Mouse (Mus musculus): Measurements from ENCODE around the gene Cotl1. TPM values are rescaled to one million over a fixed set of nuclear protein-coding genes. Genes with fewer than 3 reads are reported as not detected.

Gene Cotl1
- polyA plus RNA-seq, 2 experiments, result 147 to 212 TPM

- Histone ChIP-seq H3K4me2 (replicated peaks; ENCODE audit: low read depth, low read length, severe bottlenecking) (no peak overlapping the region), H3K4me3 (replicated peaks; ENCODE audit: low read length) (no peak overlapping the region), H3K9ac (ENCODE audit: low read depth, low read length, severe bottlenecking) (no peak overlapping the region), H3K27ac (replicated peaks; ENCODE audit: low read depth, low read length) (no peak overlapping the region), H3K36me3 (ENCODE audit: control insufficient read depth, insufficient read depth, low read length) (peaks cover 40% of the 10 kb centered on the region), H3K27me3 (ENCODE audit: control insufficient read depth, insufficient read depth, low read length) (no peaks in the 10 kb centered on the region), H3K9me3 (ENCODE audit: control insufficient read depth, low read length) (no peaks in the 10 kb centered on the region), H3K4me1 (ENCODE audit: control insufficient read depth, insufficient read depth, low read length) (no peaks in the 10 kb centered on the region)
- 80% methylated on average over 22 of the region's 22 CpGs for WGBS
- ATAC-seq (ENCODE audit: low FRiP score, low read depth) (no peak), DNase-seq (ENCODE audit: low spot score) (no peak)
- TF ChIP-seq POLR2A (IDR thresholded peaks at IDR 0.05; ENCODE audit: borderline replicate concordance, extremely low read depth, insufficient read depth, insufficient read length), result no peak
Observed at GRCm38 (mm10) chr8:119765761-119766444, 74.4 kb downstream of the Cotl1 start.

GRCm38 (mm10) chr8:119765311-119765710 lies 75.0 kb downstream of the Cotl1 start:
- H3K36me3 ChIP-seq (ENCODE audit: control insufficient read depth, insufficient read depth, low read length), result peaks cover 40% of the 10 kb centered on the region
- H3K4me2 ChIP-seq (replicated peaks; ENCODE audit: low read depth, low read length, severe bottlenecking), result no peak overlapping the region
- H3K4me3 ChIP-seq (replicated peaks; ENCODE audit: low read length), result no peak overlapping the region
- no peak for TF ChIP-seq POLR2A (IDR thresholded peaks at IDR 0.05; ENCODE audit: borderline replicate concordance, extremely low read depth, insufficient read depth, insufficient read length)
- H3K9me3 ChIP-seq (ENCODE audit: control insufficient read depth, low read length), result no peaks in the 10 kb centered on the region
- H3K4me1 ChIP-seq (ENCODE audit: control insufficient read depth, insufficient read depth, low read length), result no peaks in the 10 kb centered on the region
- H3K27me3 ChIP-seq (ENCODE audit: control insufficient read depth, insufficient read depth, low read length), result no peaks in the 10 kb centered on the region
- no peak overlapping the region for H3K27ac ChIP-seq (replicated peaks; ENCODE audit: low read depth, low read length)
- WGBS, result 82% methylated on average over 10 of the region's 10 CpGs
- H3K9ac ChIP-seq (ENCODE audit: low read depth, low read length, severe bottlenecking), result no peak overlapping the region
- no peak for ATAC-seq (ENCODE audit: low FRiP score, low read depth)
- no peak for DNase-seq (ENCODE audit: low spot score)

GRCm38 (mm10) chr8:119762226-119763220 lies 77.8 kb downstream of the Cotl1 start:
- no peak for DNase-seq (ENCODE audit: low spot score)
- no peaks in the 10 kb centered on the region for H3K9me3 ChIP-seq (ENCODE audit: control insufficient read depth, low read length)
- 88% methylated on average over 21 of the region's 21 CpGs for WGBS
- H3K9ac ChIP-seq (ENCODE audit: low read depth, low read length, severe bottlenecking), result no peak overlapping the region
- H3K36me3 ChIP-seq (ENCODE audit: control insufficient read depth, insufficient read depth, low read length), result peaks cover 22% of the 10 kb centered on the region
- no peak overlapping the region for H3K4me2 ChIP-seq (replicated peaks; ENCODE audit: low read depth, low read length, severe bottlenecking)
- no peak for TF ChIP-seq POLR2A (IDR thresholded peaks at IDR 0.05; ENCODE audit: borderline replicate concordance, extremely low read depth, insufficient read depth, insufficient read length)
- no peak for ATAC-seq (ENCODE audit: low FRiP score, low read depth)
- H3K27me3 ChIP-seq (ENCODE audit: control insufficient read depth, insufficient read depth, low read length), result no peaks in the 10 kb centered on the region
- no peaks in the 10 kb centered on the region for H3K4me1 ChIP-seq (ENCODE audit: control insufficient read depth, insufficient read depth, low read length)
- H3K27ac ChIP-seq (replicated peaks; ENCODE audit: low read depth, low read length), result no peak overlapping the region
- no peak overlapping the region for H3K4me3 ChIP-seq (replicated peaks; ENCODE audit: low read length)

DNA sequence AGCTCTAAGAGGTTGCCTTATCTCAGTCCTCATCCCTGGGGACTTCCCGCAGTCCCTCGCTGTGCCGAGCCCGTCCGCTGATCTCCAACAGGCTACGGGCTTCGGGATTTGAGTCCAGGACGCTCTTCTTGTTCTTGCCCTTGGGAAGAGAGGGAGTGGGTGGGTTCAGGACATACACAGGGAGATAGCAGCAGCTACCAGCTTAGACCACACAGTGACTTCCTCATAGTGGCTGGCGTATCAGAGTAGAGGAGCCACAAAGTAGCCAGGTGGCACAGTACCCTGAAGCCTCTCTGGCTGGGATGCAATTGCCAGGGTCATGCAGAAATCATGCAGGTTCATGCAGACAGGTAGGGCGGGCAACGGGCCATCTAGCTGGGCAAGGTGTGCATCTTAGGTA lies 78.7 kb downstream of the Cotl1 start:
- H3K4me3 ChIP-seq (replicated peaks; ENCODE audit: low read length), result no peak overlapping the region
- H3K9me3 ChIP-seq (ENCODE audit: control insufficient read depth, low read length), result no peaks in the 10 kb centered on the region
- TF ChIP-seq POLR2A (IDR thresholded peaks at IDR 0.05; ENCODE audit: borderline replicate concordance, extremely low read depth, insufficient read depth, insufficient read length), result no peak
- no peak overlapping the region for H3K9ac ChIP-seq (ENCODE audit: low read depth, low read length, severe bottlenecking)
- no peak overlapping the region for H3K4me2 ChIP-seq (replicated peaks; ENCODE audit: low read depth, low read length, severe bottlenecking)
- H3K4me1 ChIP-seq (ENCODE audit: control insufficient read depth, insufficient read depth, low read length), result no peaks in the 10 kb centered on the region
- ATAC-seq (ENCODE audit: low FRiP score, low read depth), result no peak
- no peak overlapping the region for H3K27ac ChIP-seq (replicated peaks; ENCODE audit: low read depth, low read length)
- no peak for DNase-seq (ENCODE audit: low spot score)
- no peaks in the 10 kb centered on the region for H3K27me3 ChIP-seq (ENCODE audit: control insufficient read depth, insufficient read depth, low read length)
- peaks cover 14% of the 10 kb centered on the region for H3K36me3 ChIP-seq (ENCODE audit: control insufficient read depth, insufficient read depth, low read length)
- 96% methylated on average over 11 of the region's 11 CpGs for WGBS

Other genes with a start within 250 kb of the Cotl1 start
- gene Taf1c, start 235.3 kb downstream of the Cotl1 start, polyA plus RNA-seq (2012; rRNA removed), result 18.4 and 28.4 TPM in 2 replicates
- 11.3 and 13.0 TPM in 2 replicates for gene Taf1c, start 235.3 kb downstream of the Cotl1 start, polyA plus RNA-seq (2014; fragmentation: Nextera tagmentation; extraction: Ambion mirVana)
- gene Adad2, start 227.8 kb downstream of the Cotl1 start, polyA plus RNA-seq (2012; rRNA removed), result 0.38 and 0.41 TPM in 2 replicates
- gene Adad2, start 227.8 kb downstream of the Cotl1 start, polyA plus RNA-seq (2014; fragmentation: Nextera tagmentation; extraction: Ambion mirVana), result 0.10 TPM in 1 of 2 replicates, not detected in the other
- 0.11 and 0.13 TPM in 2 replicates for gene Kcng4, start 204.9 kb downstream of the Cotl1 start, polyA plus RNA-seq (2012; rRNA removed)
- gene Kcng4, start 204.9 kb downstream of the Cotl1 start, polyA plus RNA-seq (2014; fragmentation: Nextera tagmentation; extraction: Ambion mirVana), result 0.12 and 0.14 TPM in 2 replicates
- gene Wfdc1, start 174.2 kb downstream of the Cotl1 start, polyA plus RNA-seq (2012; rRNA removed), result 0.91 and 0.93 TPM in 2 replicates
- gene Wfdc1, start 174.2 kb downstream of the Cotl1 start, polyA plus RNA-seq (2014; fragmentation: Nextera tagmentation; extraction: Ambion mirVana), result 0.33 and 0.80 TPM in 2 replicates
- gene Atp2c2, start 140.5 kb downstream of the Cotl1 start, polyA plus RNA-seq (2012; rRNA removed), result 2.1 and 3.1 TPM in 2 replicates
- 2.3 and 2.6 TPM in 2 replicates for gene Atp2c2, start 140.5 kb downstream of the Cotl1 start, polyA plus RNA-seq (2014; fragmentation: Nextera tagmentation; extraction: Ambion mirVana)
- gene Tldc1, start 62.1 kb downstream of the Cotl1 start, polyA plus RNA-seq (2012; rRNA removed), result 10.6 and 11.7 TPM in 2 replicates
- gene Tldc1, start 62.1 kb downstream of the Cotl1 start, polyA plus RNA-seq (2014; fragmentation: Nextera tagmentation; extraction: Ambion mirVana), result 5.1 and 6.7 TPM in 2 replicates
- gene Klhl36, start 21.7 kb upstream of the Cotl1 start, polyA plus RNA-seq (2012; rRNA removed), result 12.1 and 16.2 TPM in 2 replicates
- 9.1 and 10.2 TPM in 2 replicates for gene Klhl36, start 21.7 kb upstream of the Cotl1 start, polyA plus RNA-seq (2014; fragmentation: Nextera tagmentation; extraction: Ambion mirVana)
- 126 and 131 TPM in 2 replicates for gene Usp10, start 69.8 kb upstream of the Cotl1 start, polyA plus RNA-seq (2012; rRNA removed)
- 95.9 and 109 TPM in 2 replicates for gene Usp10, start 69.8 kb upstream of the Cotl1 start, polyA plus RNA-seq (2014; fragmentation: Nextera tagmentation; extraction: Ambion mirVana)
- 49.9 and 63.3 TPM in 2 replicates for gene Gm20388, start 70.3 kb upstream of the Cotl1 start, polyA plus RNA-seq (2012; rRNA removed)
- gene Gm20388, start 70.3 kb upstream of the Cotl1 start, polyA plus RNA-seq (2014; fragmentation: Nextera tagmentation; extraction: Ambion mirVana), result 1.9 TPM in 1 of 2 replicates, not detected in the other
- gene Crispld2, start 151.9 kb upstream of the Cotl1 start, polyA plus RNA-seq (2012; rRNA removed), result 7.5 and 8.6 TPM in 2 replicates
- 3.9 and 4.5 TPM in 2 replicates for gene Crispld2, start 151.9 kb upstream of the Cotl1 start, polyA plus RNA-seq (2014; fragmentation: Nextera tagmentation; extraction: Ambion mirVana)

All from limb, embryonic 14.5 days (tissue).